Mouse (Mus musculus) lung, postnatal 10 days (tissue): ENCODE measurements around the gene Efcab3.
"Not testable (repeated sequence)": the region's sequence is repeated elsewhere in the genome, so short reads cannot be mapped to it uniquely, and the experiment has no call there.

Experiments used
- DNase-seq: peaks from one replicate; pipeline ENCODE4 v3.0.0; 2021

Efcab3 gene

GRCm38 (mm10) chr11:105063292-105063691, at the start of gene Efcab3:
Gene Efcab3 (plus strand): TSS chr11:105063592.
- no peak for DNase-seq

- no peak for DNase-seq
Observed at GRCm38 (mm10) chr11:105021071-105021470, 42.3 kb upstream of the Efcab3 start.

GRCm38 (mm10) chr11:105028744-105029348, 34.5 kb upstream of the Efcab3 start:
- DNase-seq: no peak

- DNase-seq: no peak
Observed at GRCm38 (mm10) chr11:105029525-105029924, 33.9 kb upstream of the Efcab3 start.

DNA sequence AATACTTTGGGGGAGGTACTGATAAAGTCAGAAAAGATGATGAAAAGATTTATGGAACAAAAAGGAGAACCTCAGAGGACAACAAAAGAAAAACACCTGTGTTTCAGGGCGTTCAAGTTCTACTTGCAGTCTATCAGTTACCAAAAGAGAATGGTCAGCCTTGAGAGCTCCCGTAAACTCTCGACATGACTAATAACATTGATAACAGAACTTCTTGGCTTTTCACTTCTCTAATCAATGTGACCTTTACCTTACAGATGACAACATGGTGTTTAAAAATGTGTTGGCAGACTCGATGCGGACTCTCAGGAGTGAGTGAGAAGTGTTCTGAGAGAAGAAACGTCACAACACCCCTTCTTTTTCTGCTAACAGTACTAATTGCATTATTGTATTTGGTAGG, 33.2 kb upstream of the Efcab3 start:
- DNase-seq: no peak

DNA sequence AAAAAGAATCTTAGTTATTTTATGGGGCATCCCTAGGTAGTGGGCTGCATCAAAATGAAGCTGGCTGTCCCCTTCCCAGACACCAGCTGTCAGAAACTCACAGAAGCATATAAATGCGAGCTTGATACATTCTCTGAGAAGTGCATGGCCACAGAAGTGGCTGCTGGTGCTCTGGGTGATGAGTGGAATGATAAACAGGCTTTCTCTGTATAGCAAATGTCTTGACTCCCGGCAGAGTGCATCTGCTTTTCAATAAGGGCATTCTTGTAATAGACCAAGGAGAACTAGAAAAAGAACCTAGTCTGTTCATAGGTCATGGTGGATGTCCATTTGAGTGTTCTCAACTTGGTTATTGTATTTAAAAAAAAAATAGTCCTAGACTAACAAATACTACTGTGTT, 32.3 kb upstream of the Efcab3 start:
- no peak for DNase-seq

GRCm38 (mm10) chr11:105035081-105035480, 28.3 kb upstream of the Efcab3 start:
- no peak for DNase-seq

DNA sequence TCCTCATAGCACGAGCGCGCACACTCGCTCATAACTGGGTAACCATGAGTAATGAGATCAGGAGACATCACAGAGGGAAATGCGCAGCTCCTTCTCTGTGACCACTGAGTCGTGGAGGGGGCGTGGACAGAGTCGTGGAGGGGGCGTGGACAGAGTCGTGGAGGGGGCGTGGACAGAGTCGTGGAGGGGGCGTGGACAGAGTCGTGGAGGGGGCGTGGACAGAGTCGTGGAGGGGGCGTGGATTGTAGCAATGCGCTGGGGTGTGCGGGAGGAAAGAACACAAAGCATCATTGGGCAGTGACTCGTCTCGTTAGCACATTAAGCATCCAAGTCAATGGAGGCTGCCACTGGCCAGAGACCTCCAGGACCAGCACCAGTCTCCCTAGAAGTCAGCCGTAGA, 49.1 kb downstream of the Efcab3 start:
- not testable (repeated sequence) for DNase-seq

- no peak for DNase-seq
Observed at GRCm38 (mm10) chr11:105117814-105118213, 54.4 kb downstream of the Efcab3 start.

GRCm38 (mm10) chr11:105120551-105121061, 57.2 kb downstream of the Efcab3 start:
- no peak for DNase-seq

- not testable (repeated sequence) for DNase-seq
Observed at GRCm38 (mm10) chr11:105121792-105122191, 58.4 kb downstream of the Efcab3 start.

GRCm38 (mm10) chr11:105123986-105124385, 60.6 kb downstream of the Efcab3 start:
- peak; percentile 63 for DNase-seq

DNA sequence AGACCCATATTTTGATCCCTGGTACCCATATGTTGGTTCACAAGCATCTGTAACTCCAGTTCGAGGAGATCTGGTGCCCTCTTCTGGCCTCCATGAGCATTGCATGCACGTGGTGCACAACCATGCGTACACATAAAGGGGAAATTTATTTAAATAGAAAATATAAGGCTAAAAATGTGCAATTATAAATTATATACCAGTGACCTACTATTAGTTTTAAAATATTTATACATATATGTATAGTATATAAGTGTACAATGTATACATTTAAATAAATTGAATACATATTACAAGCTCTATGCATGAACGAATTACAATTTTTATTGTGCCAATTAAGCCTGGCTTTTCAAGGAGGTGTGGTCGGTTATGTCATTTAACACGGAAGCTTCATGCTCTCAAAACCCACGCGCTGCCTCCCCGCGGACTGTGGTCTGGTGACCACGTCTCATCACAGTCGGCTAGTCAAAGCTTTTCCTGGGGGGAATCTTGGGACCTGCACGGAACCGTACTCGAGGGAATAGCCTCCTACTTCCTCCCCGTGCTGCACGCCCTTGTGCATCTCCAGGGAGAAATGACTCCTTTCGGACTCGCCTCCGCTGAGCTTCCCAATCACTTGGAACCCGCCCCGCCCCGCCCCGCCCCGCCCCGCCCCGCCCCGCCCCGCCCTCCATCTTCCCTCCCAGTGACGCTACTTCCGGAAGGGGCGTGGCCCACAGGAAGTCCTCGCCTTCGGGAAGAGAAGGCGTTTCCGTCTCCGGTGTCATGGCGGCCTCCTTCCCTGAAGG, 62.5 kb downstream of the Efcab3 start, which contains the start of gene Mettl2:
Gene Mettl2, plus strand, starts transcription at position 691 of the 785 bp plus-strand sequence.
- DNase-seq: peak; percentile 87

DNA sequence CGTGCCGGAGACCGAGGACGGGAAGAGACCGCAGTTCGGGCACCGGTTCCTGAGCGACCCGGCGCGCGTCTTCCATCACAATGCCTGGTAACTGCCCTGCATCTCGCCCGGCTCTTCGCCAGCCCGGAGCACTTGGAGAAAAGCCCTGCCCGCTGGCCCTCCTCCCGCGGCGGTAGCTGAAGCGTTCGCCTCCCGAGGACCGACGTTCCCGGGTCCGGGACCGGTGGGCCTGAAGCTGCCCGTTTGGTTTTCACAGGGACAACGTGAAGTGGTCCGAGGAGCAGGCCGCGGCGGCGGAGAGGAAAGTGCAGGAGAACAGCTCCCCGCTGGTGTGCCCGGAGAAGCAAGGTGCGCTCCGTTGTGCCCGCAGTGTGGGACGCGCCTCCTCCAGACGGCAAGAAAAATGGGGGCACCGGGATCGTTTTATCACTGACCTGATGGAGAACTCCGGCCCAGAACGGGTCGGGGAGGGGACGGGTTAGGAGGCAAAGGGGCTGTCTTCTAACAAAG, 63.2 kb downstream of the Efcab3 start:
- DNase-seq: no peak

- DNase-seq: no peak
Observed at GRCm38 (mm10) chr11:105135692-105136091, 72.3 kb downstream of the Efcab3 start.

GRCm38 (mm10) chr11:105137255-105137654, 73.9 kb downstream of the Efcab3 start:
- not testable (repeated sequence) for DNase-seq

- DNase-seq: not testable (repeated sequence)
Observed at GRCm38 (mm10) chr11:105140512-105140911, 77.1 kb downstream of the Efcab3 start.

GRCm38 (mm10) chr11:105141115-105141514, 77.7 kb downstream of the Efcab3 start:
- DNase-seq: no peak

GRCm38 (mm10) chr11:105143564-105143963, 80.2 kb downstream of the Efcab3 start:
- no peak for DNase-seq

DNA sequence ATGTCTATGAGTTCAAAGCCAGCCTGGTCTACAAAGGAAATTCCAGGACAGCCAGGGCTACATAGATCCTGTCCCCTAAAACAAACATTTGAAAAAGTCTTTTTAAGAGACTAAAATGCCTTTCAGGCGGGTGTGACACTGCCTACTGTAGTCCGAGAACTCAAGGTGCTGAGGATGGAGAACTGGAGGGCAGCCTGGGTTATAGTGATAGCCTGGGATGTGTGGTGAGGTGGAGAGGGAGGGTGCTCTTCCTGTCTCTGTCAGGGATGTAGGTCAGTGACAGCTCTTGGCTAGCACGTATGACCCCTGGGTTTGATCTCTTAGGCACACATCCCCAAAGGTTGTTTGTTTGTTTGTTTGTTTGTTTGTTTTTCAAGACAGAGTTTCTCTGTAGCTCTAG, 80.7 kb downstream of the Efcab3 start:
- DNase-seq: no peak

DNA sequence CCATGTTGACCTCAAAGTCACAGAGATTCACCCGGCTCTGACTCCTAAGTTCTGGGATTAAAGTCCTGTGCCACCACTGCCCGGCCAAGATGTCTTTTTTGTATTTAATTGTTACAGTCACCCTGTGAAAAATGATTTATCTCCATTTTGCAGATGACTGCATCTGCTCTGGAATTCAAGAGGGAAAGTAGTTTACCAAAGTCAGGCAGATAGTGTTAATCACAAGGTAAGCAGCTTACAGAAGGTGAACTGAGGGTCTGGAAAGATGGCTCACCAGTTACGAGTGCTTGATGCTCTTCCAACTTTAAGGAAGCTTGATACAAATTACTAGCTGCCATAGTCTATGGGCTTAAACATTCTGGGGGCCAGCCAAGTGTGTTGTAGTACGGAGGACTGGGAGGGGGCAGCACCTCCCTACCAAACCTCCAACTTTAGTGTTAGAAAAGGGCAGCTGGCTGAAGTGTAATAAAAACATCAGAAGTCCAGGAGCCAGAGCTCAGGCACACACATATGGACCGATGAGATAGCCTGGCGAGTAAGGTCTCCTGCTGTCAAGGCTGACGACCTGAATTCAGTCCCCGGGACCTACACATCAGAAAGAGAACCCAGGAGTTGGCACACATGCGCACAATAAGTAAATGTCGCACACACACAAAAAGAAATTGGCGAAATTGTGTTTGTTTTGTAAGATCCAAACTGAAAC, 81.3 kb downstream of the Efcab3 start:
- peak; percentile 39 for DNase-seq

GRCm38 (mm10) chr11:105145211-105145610, 81.8 kb downstream of the Efcab3 start:
- no peak for DNase-seq

- DNase-seq: no peak
Observed at GRCm38 (mm10) chr11:105146593-105146992, 83.2 kb downstream of the Efcab3 start, which contains the start of gene Gm10842. Gene Gm10842 (plus strand): TSS chr11:105146893.
